Mouse (Mus musculus): Measurements from ENCODE around the gene Cib1.

Gene Cib1

GRCm38 (mm10) chr7:80231971-80232488 is 583 bp downstream of the Cib1 start:
- DNase-seq, result peak; percentile 86

DNA sequence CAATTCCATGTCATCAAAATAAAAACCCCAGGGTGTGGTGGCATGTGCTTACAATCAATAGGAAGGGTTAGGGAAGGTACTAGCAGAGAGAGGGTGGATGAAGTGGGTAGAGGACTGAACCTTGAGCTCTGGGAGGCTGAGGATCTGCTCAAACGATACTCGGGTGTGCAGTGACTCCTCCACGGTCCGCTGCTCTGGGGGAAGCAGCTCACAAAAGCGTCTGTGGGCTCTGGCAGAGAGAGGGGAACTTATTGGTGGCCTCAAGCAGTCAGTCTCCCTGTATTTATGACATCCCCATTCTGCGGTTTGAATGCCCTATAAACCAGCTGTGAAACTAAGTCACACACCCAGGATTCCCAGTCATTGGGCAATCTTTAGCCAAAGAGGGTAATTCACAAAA is 2.4 kb downstream of the Cib1 start:
- DNase-seq, result peak; percentile 44

GRCm38 (mm10) chr7:80227065-80227464 is 5.5 kb downstream of the Cib1 start:
- DNase-seq, result no peak

GRCm38 (mm10) chr7:80221179-80221750 is 11.3 kb downstream of the Cib1 start:
- DNase-seq, result no peak

DNA sequence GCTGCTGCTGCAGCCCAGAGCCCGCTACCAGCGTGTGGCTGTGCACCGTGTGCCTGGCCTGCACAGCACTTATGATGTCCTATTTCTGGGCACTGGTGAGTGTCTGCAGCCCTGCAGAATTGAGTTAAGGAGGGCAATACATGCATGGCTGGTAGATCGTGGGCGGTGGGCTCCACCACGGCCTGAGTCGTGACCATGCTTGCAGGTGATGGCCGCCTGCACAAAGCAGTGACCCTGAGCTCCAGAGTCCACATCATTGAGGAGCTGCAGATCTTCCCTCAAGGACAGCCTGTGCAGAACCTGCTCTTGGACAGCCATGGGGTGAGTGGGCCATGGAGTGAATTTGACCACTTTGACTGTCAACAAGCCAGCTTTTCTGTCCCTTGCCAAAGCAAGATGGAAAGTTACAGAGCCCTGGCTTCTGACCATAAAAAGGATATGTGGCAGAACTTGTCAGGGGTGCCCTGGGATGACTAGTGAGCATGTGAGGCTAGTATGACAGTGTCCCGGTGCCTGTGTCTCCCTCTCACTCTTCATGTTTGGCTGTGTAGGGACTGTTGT is 12.3 kb downstream of the Cib1 start:
- no peak for DNase-seq

DNA sequence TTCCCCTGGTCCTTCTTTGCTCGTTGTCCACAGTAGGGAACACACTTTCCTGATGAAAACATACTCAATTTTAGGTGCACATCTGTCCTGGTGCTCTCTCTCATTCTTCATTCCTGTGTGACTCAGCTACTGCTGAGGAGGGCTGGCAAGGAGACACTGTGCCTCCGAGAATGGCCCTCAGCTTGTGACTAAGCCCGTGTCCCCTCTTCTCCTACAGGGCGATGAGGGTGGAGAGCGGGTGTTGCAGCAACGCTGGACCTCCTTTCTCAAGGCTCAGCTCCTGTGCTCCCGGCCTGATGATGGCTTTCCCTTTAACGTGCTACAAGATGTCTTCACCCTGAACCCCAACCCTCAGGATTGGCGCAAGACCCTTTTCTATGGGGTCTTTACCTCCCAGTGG is 13.9 kb downstream of the Cib1 start:
- DNase-seq, result no peak

- peak; percentile 66 for DNase-seq
Measured at GRCm38 (mm10) chr7:80216566-80216965, 16.0 kb downstream of the Cib1 start.

DNA sequence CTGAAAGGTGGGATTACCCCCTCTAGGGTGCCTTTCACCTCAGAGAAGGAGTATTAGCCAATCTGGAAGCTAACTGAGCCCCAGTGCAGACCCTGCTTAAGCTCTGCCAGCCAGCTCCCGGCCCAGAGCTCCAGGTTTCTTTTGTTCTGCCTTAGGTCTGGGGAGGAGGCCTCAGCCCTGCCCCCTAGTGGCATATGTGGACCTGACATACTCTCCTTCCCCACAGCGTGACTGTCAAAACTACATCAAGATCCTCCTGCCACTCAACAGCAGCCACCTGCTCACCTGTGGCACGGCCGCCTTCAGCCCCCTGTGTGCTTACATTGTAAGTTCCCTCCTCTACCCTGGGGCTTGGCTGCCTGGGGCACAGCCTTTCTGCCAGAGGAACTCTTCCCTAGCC is 17.2 kb downstream of the Cib1 start:
- DNase-seq, result peak; percentile 83

GRCm38 (mm10) chr7:80214459-80214858 is 18.2 kb downstream of the Cib1 start:
- no peak for DNase-seq

GRCm38 (mm10) chr7:80213604-80214003 is 19.0 kb downstream of the Cib1 start:
- DNase-seq, result no peak

- DNase-seq, result no peak
Measured at GRCm38 (mm10) chr7:80210982-80211381, 21.6 kb downstream of the Cib1 start.

- peak; percentile 24 for DNase-seq
Measured at GRCm38 (mm10) chr7:80209669-80210068, 22.9 kb downstream of the Cib1 start.

DNA sequence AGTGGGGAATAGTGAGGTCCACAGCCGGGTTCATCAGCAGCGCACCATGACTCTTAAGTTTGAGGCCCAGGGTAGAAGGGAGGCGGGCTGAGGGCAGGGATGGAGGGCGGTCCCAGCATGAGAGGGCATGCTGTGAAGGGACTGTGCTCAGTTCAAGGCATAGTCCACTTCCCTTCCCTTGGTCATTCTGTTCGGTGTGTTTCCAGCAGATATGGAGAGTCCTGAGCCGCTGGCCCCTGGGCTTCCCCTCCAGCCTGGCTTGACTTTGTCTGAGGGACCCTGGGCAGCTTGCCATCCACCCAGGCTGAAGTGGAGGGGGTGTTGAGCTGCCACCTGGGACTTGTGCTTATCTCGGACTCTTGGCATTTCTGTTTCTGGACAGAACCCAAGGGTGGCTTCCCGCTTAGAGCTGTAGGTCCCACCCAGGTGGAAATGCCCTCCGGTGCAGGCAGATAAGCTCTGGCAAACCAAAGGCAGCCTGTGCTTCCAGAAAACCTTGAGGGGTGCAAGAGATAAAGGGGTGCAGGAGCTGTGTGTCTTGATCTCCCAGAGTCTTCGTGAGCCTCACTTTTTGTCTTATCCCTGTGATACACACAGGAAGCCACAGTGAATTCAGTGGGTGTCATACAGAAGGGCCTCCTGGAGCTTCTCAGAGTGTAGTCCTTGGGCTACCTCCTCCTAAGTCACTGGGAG is 23.7 kb downstream of the Cib1 start:
- peak; percentile 62 for DNase-seq

DNA sequence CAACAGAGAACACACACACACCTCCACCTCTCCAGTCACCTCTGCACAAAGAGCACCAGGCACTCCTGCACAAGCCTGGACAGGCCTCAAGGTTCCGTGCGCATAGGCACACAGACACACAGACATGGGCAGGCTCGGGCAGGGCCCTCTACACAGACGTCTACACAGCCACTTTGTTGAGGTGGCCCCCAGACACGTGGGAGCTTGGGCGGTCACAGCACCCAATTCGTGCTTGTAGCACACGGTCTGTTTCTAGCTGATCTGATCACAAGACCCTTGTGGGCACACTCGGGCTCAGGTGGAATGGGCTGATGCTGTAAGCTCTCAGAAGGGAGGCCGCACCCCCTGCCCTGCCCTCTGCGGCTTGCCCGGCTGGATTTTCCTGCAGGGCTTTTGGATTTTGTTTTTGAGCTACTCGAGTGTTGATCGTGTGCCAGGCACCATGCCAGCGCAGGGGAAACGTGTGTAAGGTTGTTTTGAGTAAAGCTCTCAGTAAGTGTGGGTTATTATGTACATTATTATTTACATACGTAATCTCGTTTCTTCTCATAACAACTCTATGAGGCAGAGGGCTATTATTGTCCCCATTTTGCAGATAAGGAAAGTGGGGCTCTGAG is 24.5 kb downstream of the Cib1 start:
- DNase-seq, result peak; percentile 52

DNA sequence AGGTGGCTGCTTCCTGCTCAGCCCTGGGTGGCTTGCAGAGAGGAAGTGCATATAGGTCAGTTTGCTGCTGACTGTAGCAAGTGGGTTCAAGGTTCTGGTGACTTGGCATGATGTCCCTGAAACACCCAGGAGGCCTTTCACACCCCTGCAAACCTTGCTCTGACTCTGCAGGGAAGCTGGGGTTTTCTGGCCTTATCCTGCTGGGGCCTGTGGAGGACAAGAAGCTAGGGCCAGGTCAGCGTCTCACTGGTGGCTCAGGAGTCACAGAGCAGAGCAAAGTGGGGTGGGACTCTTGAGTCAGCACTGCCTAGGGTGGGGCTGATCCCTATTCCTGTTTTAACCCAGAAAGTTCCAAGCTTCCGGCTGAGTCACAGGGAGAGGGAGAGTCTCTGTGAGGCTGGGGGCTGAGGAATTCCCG is 25.3 kb downstream of the Cib1 start:
- DNase-seq, result peak; percentile 86

- peak; percentile 10 for DNase-seq
Measured at GRCm38 (mm10) chr7:80205705-80206589, 26.7 kb downstream of the Cib1 start.

DNA sequence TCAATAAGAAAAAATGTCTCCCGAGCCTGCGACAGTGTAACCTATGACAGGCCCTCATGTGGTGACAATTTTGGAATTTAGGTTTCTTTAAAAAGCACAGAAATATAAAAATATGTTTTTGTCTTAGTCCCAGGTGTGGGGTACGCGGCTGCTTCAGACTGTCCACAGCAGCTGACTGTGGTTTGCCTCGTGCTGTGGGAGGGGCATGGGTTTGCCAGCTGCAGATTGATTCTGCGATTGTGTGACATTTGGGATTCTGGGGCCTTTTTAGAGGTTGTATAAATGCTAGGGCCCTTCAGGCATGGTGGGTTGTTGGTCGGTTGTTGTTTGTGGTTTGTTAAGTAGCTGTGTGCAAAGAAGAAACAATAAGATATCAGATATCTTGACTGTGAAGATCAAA is 27.7 kb downstream of the Cib1 start:
- DNase-seq, result no peak

DNA sequence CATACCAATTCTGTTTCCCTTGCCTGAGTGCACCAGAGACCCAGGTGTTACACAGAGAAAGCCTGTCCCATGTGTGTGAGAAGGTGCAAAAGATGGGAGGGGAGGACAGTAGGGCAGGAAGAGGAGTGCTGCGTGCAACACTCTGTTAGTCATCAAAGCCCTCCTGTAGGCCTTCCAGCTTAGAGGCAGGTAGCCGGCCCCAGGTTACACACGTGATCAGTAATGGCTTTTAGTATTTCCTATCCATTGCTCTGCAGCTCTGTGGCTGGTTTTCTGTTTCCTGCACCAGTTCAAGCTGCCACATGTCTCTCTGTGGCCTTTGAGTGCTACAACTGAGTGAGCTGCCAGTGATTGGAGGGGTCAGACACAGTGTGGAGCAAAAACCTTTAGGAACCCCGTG is 28.3 kb downstream of the Cib1 start:
- DNase-seq, result no peak

DNA sequence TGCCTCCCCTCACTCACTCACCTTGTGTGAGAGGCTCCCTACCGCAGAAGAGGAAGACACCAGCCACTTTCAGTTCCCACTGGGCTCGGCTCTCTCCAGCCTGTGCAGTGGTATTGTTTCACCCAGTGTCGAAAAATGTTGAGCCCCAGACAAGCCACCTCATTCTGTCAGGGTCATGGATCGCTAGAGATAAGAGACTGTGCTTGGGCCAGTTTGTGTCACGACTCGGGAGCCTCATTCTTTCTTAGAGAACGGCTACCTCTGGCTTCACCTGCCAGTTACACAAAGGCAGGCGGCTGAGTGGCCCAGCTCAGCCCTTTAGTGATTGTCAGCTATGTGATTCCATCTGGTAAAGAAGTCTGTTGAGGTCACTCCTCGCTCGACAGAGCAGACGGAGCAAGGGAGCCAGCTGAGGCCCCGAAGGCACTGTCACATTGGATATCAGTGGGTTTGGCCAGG is 28.9 kb downstream of the Cib1 start:
- DNase-seq, result no peak

- DNase-seq, result no peak
Measured at GRCm38 (mm10) chr7:80202961-80203360, 29.7 kb downstream of the Cib1 start.

- DNase-seq, result no peak
Measured at GRCm38 (mm10) chr7:80201888-80202540, 30.6 kb downstream of the Cib1 start.

GRCm38 (mm10) chr7:80200963-80201539 is 31.6 kb downstream of the Cib1 start:
- no peak for DNase-seq

Data from kidney, adult 9 months (tissue).